Mouse (Mus musculus) brain, adult 2 months (tissue): ENCODE measurements around the gene Sgta.
A peak's percentile ranks its signal among the peaks of the same experiment; 100 is the strongest.
"Not testable (repeated sequence)": the region's sequence is repeated elsewhere in the genome, so short reads cannot be mapped to it uniquely, and the experiment has no call there.

Source experiments
- DNase-seq: peaks from one replicate; pipeline ENCODE4 v3.0.0; 2011; ENCODE audit warnings: low read depth, low spot score

Sgta gene

GRCm38 (mm10) chr10:81059603-81060543 is at the start of gene Sgta:
Gene Sgta, minus strand, starts transcription at chr10:81060181.
- DNase-seq, result peak; percentile 100

DNA sequence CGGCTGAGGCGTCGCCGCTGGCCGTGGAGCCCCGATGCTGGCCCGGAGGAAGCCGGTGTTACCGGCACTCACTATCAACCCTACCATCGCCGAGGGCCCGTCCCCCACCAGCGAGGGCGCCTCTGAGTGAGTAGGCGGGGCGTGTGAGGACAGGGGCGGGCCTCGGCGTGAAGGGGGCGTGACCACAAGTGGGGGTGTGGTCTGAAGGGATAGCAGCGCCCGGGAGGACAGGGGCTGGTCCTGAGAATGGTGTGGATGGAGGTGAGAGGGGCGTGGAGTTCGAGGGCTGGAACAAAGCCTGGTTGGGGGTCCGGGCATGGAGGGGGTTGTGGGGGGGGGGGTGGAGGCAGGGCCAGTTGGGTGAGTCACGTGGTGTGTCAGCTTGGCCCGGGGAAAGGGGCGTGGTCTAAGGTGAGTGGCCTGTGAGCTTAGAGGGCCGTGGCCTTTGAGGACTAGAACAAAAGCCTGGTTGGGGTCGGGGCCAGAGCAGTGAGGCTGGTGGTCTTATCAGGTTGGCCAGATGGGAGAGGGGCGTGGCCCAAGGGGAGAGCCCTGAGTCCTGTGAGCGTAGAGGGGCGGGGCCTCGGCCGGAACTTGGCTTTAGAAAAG is 46.2 kb upstream of the Sgta start:
- peak; percentile 83 for DNase-seq

- peak; percentile 99 for DNase-seq
These were observed 45.7 kb upstream of the Sgta start, which contains the start of gene Map2k2 for GRCm38 (mm10) chr10:81105565-81106112. Gene Map2k2, plus strand, starts transcription at chr10:81105915.

DNA sequence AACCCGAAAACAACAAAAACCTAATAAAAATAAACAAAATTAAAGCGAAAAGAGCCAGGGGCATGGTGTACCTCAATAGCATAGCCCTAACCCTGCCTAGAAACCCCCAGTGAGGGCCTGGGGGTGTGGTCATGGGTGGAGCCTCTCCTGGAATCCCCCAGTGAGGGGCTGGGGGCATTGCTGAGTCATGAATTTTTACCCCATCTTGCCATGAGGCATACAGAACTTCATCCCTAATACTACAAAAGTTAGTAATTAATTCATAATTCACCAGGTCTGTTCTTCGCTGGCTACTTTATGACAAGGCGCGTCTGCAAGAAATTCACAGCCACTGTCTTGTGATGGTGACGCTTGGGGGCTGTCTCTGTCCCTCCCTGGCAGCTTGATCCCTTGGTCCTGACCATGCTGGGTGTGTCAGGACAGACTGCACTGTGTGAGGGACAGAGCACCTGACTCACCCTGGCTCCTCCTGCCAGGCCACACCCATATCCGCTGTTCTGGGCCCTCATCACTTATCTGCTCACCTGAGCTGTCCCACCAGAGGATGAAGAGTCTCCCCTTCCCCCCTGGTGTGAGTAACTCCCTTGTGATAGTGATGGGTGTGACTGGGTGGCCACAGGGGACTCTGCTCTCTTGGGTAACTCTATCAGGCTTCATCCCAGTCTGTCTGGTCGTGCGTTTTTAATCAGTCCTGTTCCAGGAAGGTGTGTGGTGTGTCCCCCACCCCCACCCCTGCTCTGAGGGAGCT is 35.1 kb upstream of the Sgta start:
- no peak for DNase-seq

DNA sequence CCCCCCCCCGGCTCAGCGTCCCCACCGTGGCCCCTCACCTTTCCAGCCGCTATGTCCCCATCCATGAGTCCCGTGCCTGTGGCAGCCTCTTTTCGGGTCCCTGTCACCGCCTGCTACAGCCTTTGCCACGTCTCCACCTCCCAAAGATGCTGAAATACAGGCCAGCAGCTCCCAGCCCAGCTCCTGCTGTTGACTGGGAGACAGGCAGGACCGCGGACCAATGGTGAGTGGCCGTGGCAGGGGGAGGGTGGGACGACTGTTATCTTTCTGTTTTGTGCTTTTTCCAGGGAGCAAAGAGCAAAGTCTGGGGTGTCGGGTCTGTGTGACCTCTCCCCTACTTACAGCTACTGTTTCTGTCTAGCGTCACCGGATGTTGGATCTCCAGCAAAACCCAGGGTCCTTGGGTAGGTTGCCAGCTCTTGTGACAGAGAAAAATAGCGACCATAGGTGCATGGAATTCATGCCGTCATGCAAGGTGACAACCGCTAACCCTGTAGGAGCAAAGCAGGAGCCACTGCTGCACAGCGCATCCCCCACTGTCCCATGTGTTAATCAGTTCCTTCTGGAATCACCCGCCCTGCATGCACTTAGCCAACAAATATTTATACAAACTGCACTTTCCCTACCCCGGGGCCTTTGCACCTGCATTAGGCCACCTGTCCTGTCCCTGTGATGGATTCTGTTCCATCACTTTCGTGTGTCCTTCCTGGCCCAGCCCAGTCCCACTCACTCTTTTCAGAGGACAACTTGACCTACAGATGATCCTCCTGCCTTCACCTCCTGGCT is 32.7 kb upstream of the Sgta start:
- no peak for DNase-seq

GRCm38 (mm10) chr10:81090621-81091020 is 30.6 kb upstream of the Sgta start:
- DNase-seq, result no peak

- no peak for DNase-seq
These were observed 29.2 kb upstream of the Sgta start for GRCm38 (mm10) chr10:81089216-81089615.

DNA sequence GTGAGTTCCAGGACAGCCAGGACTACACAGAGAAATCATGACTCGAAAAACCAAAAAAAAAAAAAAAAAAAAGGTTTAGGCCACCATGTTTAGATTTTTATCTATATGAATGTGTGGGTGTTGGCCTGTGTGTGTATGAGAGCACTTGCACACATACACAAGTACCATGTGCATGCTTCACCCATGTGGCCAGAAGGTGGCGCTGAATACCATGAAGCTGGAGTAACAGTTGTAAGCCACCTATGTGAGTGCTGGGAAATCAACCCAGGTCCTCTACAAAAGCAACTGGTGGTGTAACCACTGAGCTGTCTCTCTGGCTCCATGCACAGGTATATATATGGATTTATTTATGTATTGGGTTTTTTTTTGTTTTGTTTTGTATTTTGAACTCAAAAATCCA is 27.0 kb upstream of the Sgta start:
- DNase-seq, result peak; percentile 42

GRCm38 (mm10) chr10:81082168-81082960 is 22.4 kb upstream of the Sgta start:
- peak; percentile 83 for DNase-seq

GRCm38 (mm10) chr10:81080008-81080655 is 20.2 kb upstream of the Sgta start:
- DNase-seq, result peak; percentile 35

GRCm38 (mm10) chr10:81077916-81078315 is 17.9 kb upstream of the Sgta start:
- no peak for DNase-seq

DNA sequence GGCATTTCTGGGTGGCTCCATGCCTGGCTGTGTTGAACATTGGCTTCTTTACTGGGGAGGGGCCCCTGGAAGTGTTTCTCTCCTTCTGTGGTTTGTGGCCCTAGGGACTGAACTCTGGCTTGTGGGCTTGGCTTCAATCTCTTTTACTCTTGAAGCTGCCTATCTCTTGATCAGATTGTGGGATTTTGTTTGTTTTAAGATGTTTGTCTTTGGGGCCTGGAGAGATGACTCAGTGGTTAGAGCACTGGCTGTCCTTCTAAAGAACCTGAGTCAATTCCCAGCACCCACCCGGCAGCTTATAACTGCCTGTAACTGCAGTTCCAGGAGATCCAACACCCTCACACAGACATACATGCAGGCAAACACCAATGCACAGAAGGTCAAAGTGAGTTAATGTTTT is 16.4 kb upstream of the Sgta start:
- DNase-seq, result no peak

GRCm38 (mm10) chr10:81075734-81076133 is 15.8 kb upstream of the Sgta start:
- no peak for DNase-seq

DNA sequence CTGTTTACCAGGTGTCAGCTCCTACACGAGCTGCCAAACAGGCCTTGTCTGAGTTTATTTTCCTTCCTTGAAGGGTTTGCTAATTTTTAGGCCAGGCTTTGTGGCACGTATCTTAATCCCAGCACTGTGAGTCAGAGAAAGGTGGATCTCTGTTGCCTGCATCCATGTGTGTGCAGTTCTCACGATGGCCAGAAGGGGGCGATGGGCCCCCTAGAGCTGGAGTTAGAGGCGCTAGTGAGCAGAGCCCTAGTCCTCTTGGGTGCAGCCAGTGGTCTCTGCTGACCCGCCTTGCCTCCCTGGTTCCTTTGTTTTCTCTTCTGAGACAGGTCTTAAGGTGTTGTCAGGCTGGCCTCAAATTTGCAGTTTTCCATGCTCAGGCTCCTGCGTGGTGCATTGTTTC is 13.5 kb upstream of the Sgta start:
- DNase-seq, result no peak

DNA sequence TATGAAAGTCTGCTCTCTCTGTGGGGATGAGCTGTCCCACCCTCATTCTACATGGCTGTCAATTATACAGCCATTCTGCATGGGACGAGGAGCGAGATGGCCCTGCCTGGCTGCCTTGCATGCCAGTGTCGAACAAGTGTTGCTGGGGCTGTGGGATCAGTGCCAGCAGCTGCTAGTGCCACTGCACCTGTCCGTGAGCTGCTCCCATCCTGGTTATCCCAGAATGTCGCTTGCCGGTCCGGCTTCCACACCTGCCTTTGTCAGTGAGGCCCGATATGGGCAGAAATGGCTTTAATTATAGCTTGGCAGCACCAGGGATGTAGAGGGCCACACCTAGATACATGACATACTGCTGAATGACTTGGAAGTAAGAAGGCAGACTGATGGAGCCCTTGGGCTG is 12.3 kb upstream of the Sgta start:
- DNase-seq, result no peak

- peak; percentile 100 for DNase-seq
These were observed 9.9 kb upstream of the Sgta start, which contains the start of gene Thop1 for GRCm38 (mm10) chr10:81069836-81070235. Gene Thop1, plus strand, starts transcription at chr10:81070035.

DNA sequence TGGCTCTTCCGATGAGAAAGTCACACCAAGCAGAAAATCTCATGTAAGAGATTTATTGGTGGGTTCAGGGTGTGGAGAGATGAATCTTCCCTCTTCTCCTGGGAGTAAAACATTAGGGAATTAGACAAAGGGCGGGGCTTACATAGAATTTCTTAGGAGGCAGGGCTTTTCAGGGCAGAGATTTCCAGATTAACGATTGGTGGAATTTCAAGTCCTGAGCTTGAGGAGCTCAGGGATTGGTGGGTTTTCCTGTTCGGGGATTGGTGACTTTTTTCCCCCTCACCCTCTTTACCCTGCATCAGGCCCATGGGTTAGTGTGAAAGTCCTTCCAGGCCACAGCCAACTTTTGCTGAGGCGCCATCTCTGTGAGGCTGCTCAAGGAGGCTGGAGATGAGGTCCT is 8.7 kb upstream of the Sgta start:
- DNase-seq, result no peak

GRCm38 (mm10) chr10:81064519-81064918 is 4.5 kb upstream of the Sgta start:
- not testable (repeated sequence) for DNase-seq

DNA sequence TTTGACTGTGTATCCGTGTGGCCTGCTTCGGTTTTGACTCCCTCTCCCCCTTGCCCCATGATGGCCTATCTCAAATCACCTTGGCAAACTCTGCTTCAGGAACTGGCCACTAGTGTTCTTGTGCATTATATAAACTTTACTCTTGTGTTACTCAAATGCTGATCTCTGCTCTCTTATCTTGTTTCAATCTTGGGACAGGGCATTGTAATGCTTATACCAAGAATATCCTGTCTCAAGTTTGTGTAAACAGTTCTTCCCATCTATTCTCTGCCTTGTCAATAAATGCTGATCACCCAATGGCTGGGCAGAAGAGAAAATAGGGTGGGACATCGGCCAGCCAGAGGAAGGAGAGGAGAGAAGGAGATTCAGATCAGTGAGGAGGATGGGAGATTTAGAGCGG is 2.7 kb upstream of the Sgta start:
- DNase-seq, result no peak

GRCm38 (mm10) chr10:81058896-81059295 is 1.1 kb downstream of the Sgta start:
- DNase-seq, result no peak
